Mouse (Mus musculus) E14TG2a.4 (cell line): ENCODE measurements around the gene Ica1.

Experiments used
- CTCF ChIP-seq: conservative IDR thresholded peaks from 2 replicates; pipeline ENCODE4 v1.5.1; 2014; ENCODE audit warnings: low read length
- NANOG ChIP-seq: IDR thresholded peaks from 2 replicates; pipeline ENCODE4 v1.6.1; 2014; ENCODE audit warnings: borderline replicate concordance, low read length, mixed read lengths

DNA sequence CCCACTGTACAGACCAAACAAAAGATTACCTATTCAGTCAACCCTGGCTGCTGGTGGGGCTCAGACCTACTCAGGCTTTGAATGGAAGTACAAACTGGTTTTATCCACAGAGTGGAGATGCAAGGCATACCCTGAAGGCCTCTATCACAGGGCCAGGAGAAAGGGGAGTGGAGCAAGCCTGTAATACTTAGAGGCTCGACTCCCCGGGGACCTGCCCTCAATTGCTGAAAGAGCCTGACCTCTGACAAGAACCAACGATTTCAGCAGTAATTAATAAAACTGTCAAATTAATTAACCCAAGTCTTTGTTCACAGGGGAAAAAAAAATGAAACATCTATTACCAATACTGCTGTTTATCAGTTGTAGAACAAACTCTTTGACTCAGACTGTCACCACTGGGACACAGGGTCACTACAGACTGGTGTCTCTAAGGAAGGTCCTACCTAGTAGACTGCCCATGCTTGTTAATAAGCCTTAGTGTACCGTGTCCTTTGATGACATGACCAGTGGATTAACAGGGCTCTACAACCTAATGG is 46.6 kb downstream of the Ica1 start:
- TF ChIP-seq CTCF (no peak), NANOG (no peak)
